Mouse (Mus musculus): ENCODE results near the gene Mospd3. TPM values are rescaled to one million over a fixed set of nuclear protein-coding genes. Genes with fewer than 3 reads are reported as not detected.

Gene Mospd3
- polyA plus RNA-seq, 1 experiment from 2014 or later: 32.1 TPM

- DNase-seq (ENCODE audit: low spot score): no peak
- H3K9me3 ChIP-seq (ENCODE audit: low read length): no peaks in the 10 kb centered on the region
- no peak overlapping the region for H3K9ac ChIP-seq (replicated peaks; ENCODE audit: low read depth)
- no peaks in the 10 kb centered on the region for H3K27me3 ChIP-seq (replicated peaks; ENCODE audit: insufficient read depth, low read length)
- no peak for ATAC-seq
- H3K4me1 ChIP-seq (ENCODE audit: insufficient read depth, low read depth, low read length): peaks cover 7% of the 10 kb centered on the region; the same call in 1 of the 2 replicates
- TF ChIP-seq EP300 (IDR thresholded peaks at IDR 0.05) (no peak), CTCF (IDR thresholded peaks at IDR 0.05) (no peak)
- 74% methylated on average over 6 of the region's 6 CpGs for WGBS
- no peak overlapping the region for H3K27ac ChIP-seq (ENCODE audit: low read length)
- H3K36me3 ChIP-seq (ENCODE audit: insufficient read depth, low read length): no peaks in the 10 kb centered on the region
- H3K4me2 ChIP-seq (replicated peaks; ENCODE audit: low read depth, low read length): no peak overlapping the region
- H3K4me3 ChIP-seq (ENCODE audit: low read depth, low read length): no peak overlapping the region
These were observed 20.6 kb downstream of the Mospd3 start for GRCm38 (mm10) chr5:137580246-137580645.

- DNase-seq (ENCODE audit: low spot score) (peak; percentile 24), ATAC-seq (no peak)
- TF ChIP-seq EP300 (IDR thresholded peaks at IDR 0.05) (no peak), CTCF (IDR thresholded peaks at IDR 0.05) (peak; percentile 48)
- H3K36me3 ChIP-seq (ENCODE audit: insufficient read depth, low read length): no peaks in the 10 kb centered on the region
- no peaks in the 10 kb centered on the region for H3K9me3 ChIP-seq (ENCODE audit: low read length)
- H3K27me3 ChIP-seq (replicated peaks; ENCODE audit: insufficient read depth, low read length): no peaks in the 10 kb centered on the region
- 8% methylated on average over 27 of the region's 27 CpGs for WGBS
- H3K4me3 ChIP-seq (ENCODE audit: low read depth, low read length): no peak overlapping the region
- no peak overlapping the region for H3K27ac ChIP-seq (ENCODE audit: low read length)
- 0 out of 2 replicates have a peak, but pooled peaks cover 3% of the 10 kb centered on the region for H3K4me1 ChIP-seq (ENCODE audit: insufficient read depth, low read depth, low read length)
- H3K9ac ChIP-seq (replicated peaks; ENCODE audit: low read depth): no peak overlapping the region
- no peak overlapping the region for H3K4me2 ChIP-seq (replicated peaks; ENCODE audit: low read depth, low read length)
These were observed 26.4 kb downstream of the Mospd3 start for GRCm38 (mm10) chr5:137574470-137574901.

GRCm38 (mm10) chr5:137570691-137571586, 29.9 kb downstream of the Mospd3 start:
- Histone ChIP-seq H3K9ac (replicated peaks; ENCODE audit: low read depth) (no peak overlapping the region), H3K27ac (ENCODE audit: low read length) (no peak overlapping the region), H3K4me3 (ENCODE audit: low read depth, low read length) (no peak overlapping the region), H3K9me3 (ENCODE audit: low read length) (no peaks in the 10 kb centered on the region), H3K27me3 (replicated peaks; ENCODE audit: insufficient read depth, low read length) (no peaks in the 10 kb centered on the region), H3K36me3 (ENCODE audit: insufficient read depth, low read length) (no peaks in the 10 kb centered on the region), H3K4me2 (replicated peaks; ENCODE audit: low read depth, low read length) (no peak overlapping the region), H3K4me1 (ENCODE audit: insufficient read depth, low read depth, low read length) (0 out of 2 replicates have a peak, but pooled peaks cover 3% of the 10 kb centered on the region)
- no peak for DNase-seq (ENCODE audit: low spot score)
- no peak for ATAC-seq
- no peak for TF ChIP-seq EP300 (IDR thresholded peaks at IDR 0.05)
- no peak for TF ChIP-seq CTCF (IDR thresholded peaks at IDR 0.05)
- WGBS: 73% methylated on average over 16 of the region's 17 CpGs

- no peak overlapping the region for H3K9ac ChIP-seq (replicated peaks; ENCODE audit: low read depth)
- 0 out of 2 replicates have a peak, but pooled peaks cover 3% of the 10 kb centered on the region for H3K4me1 ChIP-seq (ENCODE audit: insufficient read depth, low read depth, low read length)
- 0 out of 2 replicates have a peak overlapping the region, but pooled peaks have one; percentile 25 for H3K4me2 ChIP-seq (replicated peaks; ENCODE audit: low read depth, low read length)
- H3K27me3 ChIP-seq (replicated peaks; ENCODE audit: insufficient read depth, low read length): no peaks in the 10 kb centered on the region
- no peak for ATAC-seq
- H3K4me3 ChIP-seq (ENCODE audit: low read depth, low read length): no peak overlapping the region
- no peaks in the 10 kb centered on the region for H3K36me3 ChIP-seq (ENCODE audit: insufficient read depth, low read length)
- no peak for DNase-seq (ENCODE audit: low spot score)
- H3K27ac ChIP-seq (ENCODE audit: low read length): no peak overlapping the region
- H3K9me3 ChIP-seq (ENCODE audit: low read length): no peaks in the 10 kb centered on the region
- WGBS: 37% methylated on average over 7 of the region's 7 CpGs
- no peak for TF ChIP-seq EP300 (IDR thresholded peaks at IDR 0.05)
- TF ChIP-seq CTCF (IDR thresholded peaks at IDR 0.05): no peak
These were observed 30.7 kb downstream of the Mospd3 start for GRCm38 (mm10) chr5:137570181-137570580.

GRCm38 (mm10) chr5:137569665-137570064, 31.2 kb downstream of the Mospd3 start, which contains the start of gene Tfr2:
Gene Tfr2 (plus strand): TSS chr5:137569840.
- TF ChIP-seq EP300 (IDR thresholded peaks at IDR 0.05): no peak
- Histone ChIP-seq H3K36me3 (ENCODE audit: insufficient read depth, low read length) (no peaks in the 10 kb centered on the region), H3K4me2 (replicated peaks; ENCODE audit: low read depth, low read length) (peak within 1 kb of the TSS; percentile 25), H3K9ac (replicated peaks; ENCODE audit: low read depth) (no peak within 1 kb of the TSS), H3K27me3 (replicated peaks; ENCODE audit: insufficient read depth, low read length) (no peaks in the 10 kb centered on the region), H3K4me3 (ENCODE audit: low read depth, low read length) (no peak within 1 kb of the TSS), H3K27ac (ENCODE audit: low read length) (no peak within 1 kb of the TSS), H3K4me1 (ENCODE audit: insufficient read depth, low read depth, low read length) (0 out of 2 replicates have a peak, but pooled peaks cover 3% of the 10 kb centered on the region), H3K9me3 (ENCODE audit: low read length) (no peaks in the 10 kb centered on the region)
- peak; percentile 64 for DNase-seq (ENCODE audit: low spot score)
- WGBS: 24% methylated on average over 9 of the region's 9 CpGs
- peak; percentile 84 for ATAC-seq

- DNase-seq (ENCODE audit: low spot score) (no peak), ATAC-seq (no peak)
- H3K27ac ChIP-seq (ENCODE audit: low read length): no peak overlapping the region
- H3K4me1 ChIP-seq (ENCODE audit: insufficient read depth, low read depth, low read length): 0 out of 2 replicates have a peak, but pooled peaks cover 3% of the 10 kb centered on the region
- H3K9me3 ChIP-seq (ENCODE audit: low read length): no peaks in the 10 kb centered on the region
- 57% methylated on average over 12 of the region's 12 CpGs for WGBS
- H3K4me3 ChIP-seq (ENCODE audit: low read depth, low read length): no peak overlapping the region
- no peak overlapping the region for H3K4me2 ChIP-seq (replicated peaks; ENCODE audit: low read depth, low read length)
- TF ChIP-seq CTCF (IDR thresholded peaks at IDR 0.05) (no peak), EP300 (IDR thresholded peaks at IDR 0.05) (no peak)
- no peaks in the 10 kb centered on the region for H3K27me3 ChIP-seq (replicated peaks; ENCODE audit: insufficient read depth, low read length)
- no peaks in the 10 kb centered on the region for H3K36me3 ChIP-seq (ENCODE audit: insufficient read depth, low read length)
- no peak overlapping the region for H3K9ac ChIP-seq (replicated peaks; ENCODE audit: low read depth)
These were observed 31.8 kb downstream of the Mospd3 start for GRCm38 (mm10) chr5:137569031-137569430.
